Mouse (Mus musculus) stomach, adult 2 months (tissue): ENCODE data around the gene Fbxw28. TPM values are rescaled to one million over a fixed set of nuclear protein-coding genes. Genes with fewer than 3 reads are reported as not detected.

ENCODE experiments used
- polyA plus RNA-seq: library from polyadenylated mRNA; depleted of rRNA; stranded (reverse); fragments of >200 nt; gene quantifications from 2 replicates; pipeline ENCODE4 v1.2.3, GENCODE M21; 2012; rRNA removed

Fbxw28 gene
- not detected in 2 replicates for polyA plus RNA-seq

DNA sequence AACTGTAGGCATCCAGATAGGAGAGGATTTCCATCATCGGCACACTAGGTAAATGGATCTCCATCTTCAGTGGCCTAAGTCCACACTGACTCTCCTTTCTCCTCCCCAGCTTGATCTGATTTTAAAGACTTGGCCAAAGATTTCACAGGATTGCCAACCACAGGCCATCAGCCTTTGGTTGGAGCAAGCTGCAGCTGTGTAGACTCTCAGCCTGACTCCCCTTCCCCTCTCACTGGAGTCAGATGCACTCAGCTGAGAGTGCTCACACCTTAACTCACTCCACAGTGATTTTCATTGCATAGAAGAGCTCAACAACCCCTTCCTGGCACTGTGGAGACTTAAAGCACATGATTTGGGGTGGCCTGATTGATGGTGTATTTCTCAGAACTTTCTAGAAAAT lies at the start of gene Fbxw28:
Fbxw28 (minus strand) TSS at position 101 of the 400 bp plus-strand sequence.

DNA sequence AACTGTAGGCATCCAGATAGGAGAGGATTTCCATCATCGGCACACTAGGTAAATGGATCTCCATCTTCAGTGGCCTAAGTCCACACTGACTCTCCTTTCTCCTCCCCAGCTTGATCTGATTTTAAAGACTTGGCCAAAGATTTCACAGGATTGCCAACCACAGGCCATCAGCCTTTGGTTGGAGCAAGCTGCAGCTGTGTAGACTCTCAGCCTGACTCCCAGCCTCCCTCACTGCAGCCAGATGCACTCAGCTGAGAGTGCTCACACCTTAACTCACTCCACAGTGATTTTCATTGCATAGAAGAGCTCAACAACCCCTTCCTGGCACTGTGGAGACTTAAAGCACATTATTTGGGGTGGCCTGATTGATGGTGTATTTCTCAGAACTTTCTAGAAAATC lies 51.9 kb downstream of the Fbxw28 start, which contains the start of gene Fbxw14:
Fbxw14 (minus strand) TSS at position 101 of the 400 bp plus-strand sequence.

Other genes with a start within 250 kb of the Fbxw28 start
- 6.5 and 9.5 TPM in 2 replicates for gene Plxnb1, start 244.3 kb downstream of the Fbxw28 start, polyA plus RNA-seq
- gene Fbxw21, start 177.6 kb downstream of the Fbxw28 start, polyA plus RNA-seq: not detected in 2 replicates
- not detected in 2 replicates for gene Fbxw13, start 143.7 kb downstream of the Fbxw28 start, polyA plus RNA-seq
- not detected in 2 replicates for gene Fbxw20, start 104.9 kb downstream of the Fbxw28 start, polyA plus RNA-seq
- not detected in 2 replicates for gene Fbxw14, start 52.0 kb downstream of the Fbxw28 start, polyA plus RNA-seq
- not detected in 2 replicates for gene Fbxw22, start 64.6 kb upstream of the Fbxw28 start, polyA plus RNA-seq
- not detected in 2 replicates for gene Fbxw16, start 109.5 kb upstream of the Fbxw28 start, polyA plus RNA-seq
- gene Fbxw19, start 156.2 kb upstream of the Fbxw28 start, polyA plus RNA-seq: not detected in 2 replicates
- not detected in 2 replicates for gene Fbxw15, start 228.6 kb upstream of the Fbxw28 start, polyA plus RNA-seq